Mouse (Mus musculus) Patski (cell line): ENCODE results near the gene Carns1. TPM values are rescaled to one million over a fixed set of nuclear protein-coding genes. Genes with fewer than 3 reads are reported as not detected.

Experiments
- ATAC-seq: fragments of 100-300 bp; one replicate; pipeline ENCODE4 v1.8.0; 2021
- CTCF ChIA-PET: fragments of 350-600 bp; sonication (Branson Sonifier 250); formaldehyde crosslinking; loops from one replicate; lab custom pipeline; 2022; ENCODE audit warnings: inconsistent platforms; lab: Charles Lee
- POLR2A ChIA-PET: fragments of 350-600 bp; sonication (Branson Sonifier 250); formaldehyde crosslinking; loops from one replicate; lab custom pipeline; 2022; ENCODE audit warnings: antibody characterized with exemption, inconsistent platforms; lab: Charles Lee
- DNase-seq: peaks from one replicate; pipeline ENCODE4 v3.0.0-alpha.2; 2011; ENCODE audit warnings: low read depth, low spot score
- H3K27me3 ChIP-seq: fragments of 371-371 bp; one replicate; pipeline ENCODE4 v1.5.1; 2021
- CTCF ChIP-seq: fragments of 100-300 bp; IDR thresholded peaks from one replicate; pipeline ENCODE4 v1.5.1; 2021
- in situ Hi-C: fragments of 300-500 bp; cut with MboI; formaldehyde crosslinking; loops from 3 replicates; pipeline ENCODE4 v1.11.1; 2018; ENCODE audit warnings: low pct_unique_long_range_greater_than_20kb, mixed read lengths
- polyA plus RNA-seq: library from polyadenylated mRNA; unstranded; gene quantifications from one replicate; pipeline ENCODE4 v1.2.3, GENCODE M21; 2021

The Carns1 gene
- polyA plus RNA-seq, 1 experiment from 2014 or later, result 13.7 TPM

- TF ChIP-seq CTCF, result no peak
- in situ Hi-C loops, result no loop called here
- no peaks in the 10 kb centered on the region for H3K27me3 ChIP-seq
- ChIA-PET CTCF (interaction anchor here (1.4 to 1.7 kb wide), 2 partner anchors 14 to 28 kb away, joined by 3 to 5 read pairs; partner anchors contain the start of gene Ppp1ca), POLR2A (interaction anchor here (0.8 kb wide), 1 partner anchor 52 kb away, joined by 3 read pairs; no protein-coding TSS in a partner anchor)
- DNase-seq (no peak), ATAC-seq (no peak)
Observed at GRCm38 (mm10) chr19:4164721-4165120, 10.6 kb downstream of the Carns1 start.

- in situ Hi-C loops, result no loop called here
- TF ChIP-seq CTCF, result no peak
- ATAC-seq (no peak), DNase-seq (no peak)
- no peaks in the 10 kb centered on the region for H3K27me3 ChIP-seq
- CTCF ChIA-PET, result interaction anchor here (1.4 to 1.7 kb wide), 2 partner anchors 14 to 29 kb away, joined by 3 to 5 read pairs; partner anchors contain the start of gene Ppp1ca
- POLR2A ChIA-PET, result interaction anchor here (0.8 to 1.4 kb wide), 3 partner anchors 14 to 65 kb away, joined by 3 to 4 read pairs (median 3); no protein-coding TSS in a partner anchor
Observed at GRCm38 (mm10) chr19:4164100-4164499, 11.2 kb downstream of the Carns1 start.

- no peak for DNase-seq
- ATAC-seq, result no peak
- in situ Hi-C loops, result no loop called here
- CTCF ChIA-PET, result interaction anchor here (1.4 to 1.7 kb wide), 2 partner anchors 15 to 29 kb away, joined by 3 to 5 read pairs; partner anchors contain the start of gene Ppp1ca
- no peak for TF ChIP-seq CTCF
- H3K27me3 ChIP-seq, result no peaks in the 10 kb centered on the region
- POLR2A ChIA-PET, result interaction anchor here (0.7 to 1.4 kb wide), 5 partner anchors 15 to 68 kb away, joined by 3 to 6 read pairs (median 3); no protein-coding TSS in a partner anchor
Observed at GRCm38 (mm10) chr19:4163543-4163887, 11.8 kb downstream of the Carns1 start.

GRCm38 (mm10) chr19:4162646-4163542 is 12.4 kb downstream of the Carns1 start, which contains the start of gene Rps6kb2:
Rps6kb2 (minus strand) TSS chr19:4163354.
- no peak for TF ChIP-seq CTCF
- ChIA-PET CTCF (no interaction called here), POLR2A (interaction anchor here (0.7 to 1.4 kb wide), 5 partner anchors 15 to 68 kb away, joined by 3 to 6 read pairs (median 3); no protein-coding TSS in a partner anchor)
- ATAC-seq (peak; percentile 75), DNase-seq (peak; percentile 77)
- no peaks in the 10 kb centered on the region for H3K27me3 ChIP-seq
- in situ Hi-C loops, result no loop called here

GRCm38 (mm10) chr19:4159049-4159448 is 16.2 kb downstream of the Carns1 start:
- DNase-seq, result no peak
- no peak for ATAC-seq
- H3K27me3 ChIP-seq, result no peaks in the 10 kb centered on the region
- ChIA-PET CTCF (interaction anchor here (1.0 to 1.1 kb wide), 2 partner anchors 19 to 70 kb away, joined by 3 to 4 read pairs; no protein-coding TSS in a partner anchor), POLR2A (interaction anchor here (1.2 to 1.7 kb wide), 2 partner anchors 11 to 37 kb away, joined by 3 to 4 read pairs; no protein-coding TSS in a partner anchor)
- no peak for TF ChIP-seq CTCF
- in situ Hi-C loops, result no loop called here

GRCm38 (mm10) chr19:4156771-4157170 is 18.5 kb downstream of the Carns1 start:
- no peak for TF ChIP-seq CTCF

GRCm38 (mm10) chr19:4156073-4156579 is 19.2 kb downstream of the Carns1 start:
- ChIA-PET POLR2A (interaction anchor here (1.5 to 2.0 kb wide), 2 partner anchors 14 to 27 kb away, joined by 6 read pairs; no protein-coding TSS in a partner anchor), CTCF (interaction anchor here (1.2 kb wide), 1 partner anchor 42 kb away, joined by 3 read pairs; no protein-coding TSS in a partner anchor)
- no peak for TF ChIP-seq CTCF
- no peak for DNase-seq
- ATAC-seq, result no peak
- in situ Hi-C loops, result no loop called here
- no peaks in the 10 kb centered on the region for H3K27me3 ChIP-seq

More at GRCm38 (mm10) chr19:4156771-4157170, 18.5 kb downstream of the Carns1 start:
- DNase-seq (no peak), ATAC-seq (no peak)
- no peaks in the 10 kb centered on the region for H3K27me3 ChIP-seq
- ChIA-PET POLR2A (interaction anchor here (2.0 kb wide), 1 partner anchor 28 kb away, joined by 6 read pairs; no protein-coding TSS in a partner anchor), CTCF (no interaction called here)
- in situ Hi-C loops, result no loop called here

- TF ChIP-seq CTCF, result no peak
- ATAC-seq (peak; percentile 70), DNase-seq (no peak)
- in situ Hi-C loops, result no loop called here
- CTCF ChIA-PET, result interaction anchor here (1.2 to 1.6 kb wide), 2 partner anchors 15 to 42 kb away, joined by 3 read pairs; no protein-coding TSS in a partner anchor
- POLR2A ChIA-PET, result interaction anchor here (1.2 to 2.0 kb wide), 4 partner anchors 15 to 77 kb away, joined by 3 to 6 read pairs (median 6); partner anchors contain the start of gene Rad9a
- no peaks in the 10 kb centered on the region for H3K27me3 ChIP-seq
Observed at GRCm38 (mm10) chr19:4155223-4156072, 19.8 kb downstream of the Carns1 start.
